Mouse (Mus musculus) liver, postnatal 0 days (tissue): ENCODE measurements at regions not wholly inside any gene's neighbourhood (a gene's known extent, or its start where the extent isn't known, plus 50 kb on each side); places are given as distances from the start of the nearest gene placed in this dataset.

Experiments used
- CTCF ChIP-seq: sonication (generic); IDR thresholded peaks from 2 replicates; pipeline ENCODE4 v1.5.1; 2016; ENCODE audit warnings: antibody characterized with exemption, low read depth
- EP300 ChIP-seq: IDR thresholded peaks from 2 replicates; pipeline ENCODE4 v1.6.1; 2016; ENCODE audit warnings: antibody characterized with exemption, low read depth, mild to moderate bottlenecking

DNA sequence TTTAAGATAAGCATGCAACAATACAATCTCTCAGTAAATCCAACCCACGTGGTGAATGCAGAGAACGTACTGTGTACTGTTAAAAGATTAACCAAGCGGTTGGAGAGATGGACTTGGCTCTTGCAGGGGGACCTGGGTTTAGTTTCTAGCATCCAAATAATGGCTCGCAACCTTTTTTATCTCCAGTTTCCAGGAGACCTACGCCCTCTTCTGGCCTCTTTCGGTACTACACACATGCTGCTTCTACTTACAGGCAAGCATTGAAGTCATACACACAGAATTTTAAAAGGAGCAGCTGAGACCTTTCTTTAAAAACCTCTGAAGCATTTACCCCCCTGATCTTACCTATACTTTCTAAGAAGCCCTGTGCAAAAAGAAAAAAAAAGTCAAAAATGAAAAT, 243.4 kb downstream of the Rpl36a-ps1 start:
- TF ChIP-seq CTCF (peak; percentile 36; the same call in 1 of the 2 replicates), EP300 (no peak)
